Mouse (Mus musculus) forebrain, embryonic 16.5 days (tissue): ENCODE measurements around the gene Yipf2. TPM values are rescaled to one million over a fixed set of nuclear protein-coding genes. Genes with fewer than 3 reads are reported as not detected.
"Not testable (repeated sequence)": the region's sequence is repeated elsewhere in the genome, so short reads cannot be mapped to it uniquely, and the experiment has no call there.

Experiments used
- ATAC-seq: fragments of 200-750 bp; cut with Nextera tagmentation; 2 replicates; pipeline ENCODE4 v1.8.0; 2017; ENCODE audit warnings: mild to moderate bottlenecking, moderate library complexity
- H3K27ac ChIP-seq: fragments of 300-500 bp; sonication (generic); 2 replicates; pipeline ENCODE4 v1.5.1; 2014; ENCODE audit warnings: low read length, control low read depth
- H3K27me3 ChIP-seq: fragments of 300-500 bp; sonication (generic); replicated peaks from 2 replicates; pipeline ENCODE4 v1.6.1; 2014; ENCODE audit warnings: low read length; ENCODE audit not compliant: control insufficient read depth, insufficient read depth
- H3K36me3 ChIP-seq: fragments of 300-500 bp; sonication (generic); 2 replicates; pipeline ENCODE4 v1.6.1; 2014; ENCODE audit not compliant: control insufficient read depth, insufficient read depth
- H3K4me1 ChIP-seq: fragments of 300-500 bp; sonication (generic); replicated peaks from 2 replicates; pipeline ENCODE4 v1.6.1; 2014; ENCODE audit warnings: low read length; ENCODE audit not compliant: control insufficient read depth, insufficient read depth
- H3K4me2 ChIP-seq: fragments of 300-500 bp; sonication (generic); 2 replicates; pipeline ENCODE4 v1.6.1; 2014; ENCODE audit warnings: mild to moderate bottlenecking, low read length, control low read depth
- H3K4me3 ChIP-seq: fragments of 300-500 bp; sonication (generic); replicated peaks from 2 replicates; pipeline ENCODE4 v1.5.1; 2014; ENCODE audit warnings: mild to moderate bottlenecking, low read length, control low read depth
- H3K9ac ChIP-seq: fragments of 300-500 bp; sonication (generic); replicated peaks from 2 replicates; pipeline ENCODE4 v1.6.1; 2014; ENCODE audit warnings: low read depth, low read length, control low read depth
- H3K9me3 ChIP-seq: fragments of 300-500 bp; sonication (generic); 2 replicates; pipeline ENCODE4 v1.6.1; 2016; ENCODE audit warnings: low read length; ENCODE audit not compliant: control insufficient read depth
- WGBS: fragments of 180-500 bp; shearing (Covaris S2); extraction: QIAGEN DNeasy Blood & Tissue Kit; methylation state at CpG from one replicate; pipeline ENCODE4 v1.1.7; 2014; 5-methylcytosine and 5-hydroxymethylcytosine counted together
- polyA plus RNA-seq: library from polyadenylated mRNA; unstranded; fragments of >200 nt; fragmentation: Nextera tagmentation; extraction: Ambion mirVana; gene quantifications from 2 replicates; pipeline ENCODE4 v1.2.1, GENCODE M21; 2015

Gene Yipf2
- polyA plus RNA-seq, 1 experiment from 2014 or later, result 24.8 TPM

DNA sequence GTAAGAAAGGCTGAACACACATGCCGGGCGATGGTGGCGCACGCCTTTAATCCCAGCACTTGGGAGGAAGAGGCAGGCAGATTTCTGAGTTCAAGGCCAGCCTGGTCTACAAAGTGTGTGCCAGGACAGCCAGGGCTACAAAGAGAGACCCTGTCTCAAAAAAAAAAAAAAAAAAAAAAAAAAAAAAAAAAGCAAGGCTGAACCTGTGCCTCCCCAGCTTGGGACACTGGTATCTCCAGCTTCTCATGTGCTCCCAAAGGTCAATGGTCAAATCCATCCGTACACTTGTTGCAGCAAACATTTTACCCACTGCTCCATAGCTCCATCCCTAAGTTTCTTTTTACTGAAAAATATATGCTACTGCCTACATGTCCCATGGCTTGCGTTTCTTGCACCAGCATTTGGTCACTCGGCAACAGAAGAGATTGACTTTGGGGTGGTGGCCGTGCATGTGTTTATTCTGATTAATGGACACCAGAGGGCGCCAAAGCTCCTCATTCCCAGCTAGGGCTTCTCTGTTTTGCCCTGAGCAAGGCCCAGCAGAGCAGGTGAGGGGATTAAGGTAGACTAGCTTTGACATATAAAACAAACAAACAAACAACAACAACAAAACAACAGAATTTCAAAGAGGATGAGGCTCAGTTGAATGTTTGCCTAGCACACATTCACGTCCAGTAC, 9.2 kb upstream of the Yipf2 start:
- WGBS, result 48% methylated on average over 10 of the region's 10 CpGs
- H3K4me1 ChIP-seq, result 0 out of 2 replicates have a peak, but pooled peaks cover 2% of the 10 kb centered on the region
- no peak overlapping the region for H3K9ac ChIP-seq
- H3K4me3 ChIP-seq, result no peak overlapping the region
- no peak overlapping the region for H3K27ac ChIP-seq
- no peaks in the 10 kb centered on the region for H3K36me3 ChIP-seq
- H3K9me3 ChIP-seq, result no peaks in the 10 kb centered on the region
- H3K4me2 ChIP-seq, result no peak overlapping the region
- H3K27me3 ChIP-seq, result no peaks in the 10 kb centered on the region
- ATAC-seq, result peak; percentile 80; the same call in 1 of the 2 replicates

DNA sequence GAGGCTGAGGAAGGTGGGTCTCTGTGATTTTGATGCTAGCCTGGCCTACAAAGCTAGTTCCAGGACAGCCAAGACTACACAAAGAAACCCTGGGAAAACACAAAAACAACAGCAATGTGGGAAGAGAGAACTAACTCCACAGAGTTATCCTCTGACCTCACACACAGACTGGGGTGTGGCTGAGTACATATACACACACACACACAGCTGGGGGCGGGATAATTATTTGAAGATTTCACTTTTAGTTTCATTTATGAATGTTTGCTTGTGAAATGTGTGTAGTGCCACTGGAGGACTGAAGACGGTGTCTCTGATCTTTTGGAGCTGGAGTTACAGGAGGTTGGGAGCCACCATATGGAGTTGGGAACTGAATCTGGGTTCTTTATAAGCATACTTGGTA, 8.4 kb upstream of the Yipf2 start:
- H3K36me3 ChIP-seq, result peaks cover 1% of the 10 kb centered on the region; the same call in 1 of the 2 replicates
- no peaks in the 10 kb centered on the region for H3K9me3 ChIP-seq
- H3K4me2 ChIP-seq, result no peak overlapping the region
- no peak overlapping the region for H3K27ac ChIP-seq
- ATAC-seq, result no peak
- H3K27me3 ChIP-seq, result no peaks in the 10 kb centered on the region
- 0 out of 2 replicates have a peak, but pooled peaks cover 2% of the 10 kb centered on the region for H3K4me1 ChIP-seq
- no peak overlapping the region for H3K4me3 ChIP-seq
- no peak overlapping the region for H3K9ac ChIP-seq
- 90% methylated on average over 2 of the region's 2 CpGs for WGBS

DNA sequence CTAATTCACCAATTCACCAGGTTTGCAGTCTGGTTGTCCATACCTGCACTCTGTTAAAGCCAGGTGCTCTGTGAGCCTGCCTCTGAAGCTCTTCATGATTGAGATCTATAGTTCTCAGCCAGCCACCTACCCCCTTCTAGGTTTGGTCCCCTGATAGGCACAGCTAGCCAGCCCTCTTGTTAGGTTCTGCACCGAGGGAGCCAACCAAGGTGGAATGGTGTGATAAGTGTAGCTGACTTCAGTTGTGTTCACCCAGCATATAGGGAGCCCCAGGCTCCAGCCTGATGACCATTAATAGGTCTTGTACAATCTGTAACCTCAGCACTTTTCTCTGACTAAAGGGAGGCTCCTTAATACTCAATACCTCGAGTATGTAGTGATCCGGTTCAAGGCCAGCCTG, 7.6 kb upstream of the Yipf2 start:
- no peaks in the 10 kb centered on the region for H3K9me3 ChIP-seq
- H3K27me3 ChIP-seq, result no peaks in the 10 kb centered on the region
- 75% methylated on average over 3 of the region's 3 CpGs for WGBS
- H3K4me3 ChIP-seq, result no peak overlapping the region
- no peak overlapping the region for H3K9ac ChIP-seq
- no peak overlapping the region for H3K4me2 ChIP-seq
- peaks cover 2% of the 10 kb centered on the region; the same call in 1 of the 2 replicates for H3K4me1 ChIP-seq
- ATAC-seq, result no peak
- peaks cover 3% of the 10 kb centered on the region; the same call in 1 of the 2 replicates for H3K36me3 ChIP-seq
- no peak overlapping the region for H3K27ac ChIP-seq

DNA sequence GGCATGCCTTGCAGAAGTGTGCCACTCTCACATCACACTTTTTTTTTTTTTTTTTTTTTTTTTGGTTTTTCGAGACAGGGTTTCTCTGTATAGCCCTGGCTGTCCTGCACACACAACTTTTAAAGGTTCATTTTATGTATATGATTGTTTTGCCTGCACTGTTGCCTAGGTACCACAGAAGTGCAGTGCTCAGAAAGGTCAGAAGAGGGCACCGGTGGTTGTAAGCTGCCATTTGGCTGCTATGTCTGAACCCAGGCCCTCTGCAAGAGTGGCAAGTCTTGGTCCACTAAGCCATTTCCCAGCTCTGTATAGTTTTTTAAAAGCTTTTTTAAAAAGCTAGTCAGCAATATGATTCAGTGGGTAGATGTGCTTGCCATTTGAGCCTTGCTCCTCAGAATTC, 5.6 kb upstream of the Yipf2 start:
- no peak overlapping the region for H3K4me3 ChIP-seq
- H3K27ac ChIP-seq, result no peak overlapping the region
- H3K9ac ChIP-seq, result no peak overlapping the region
- H3K4me1 ChIP-seq, result peaks cover 20% of the 10 kb centered on the region
- peaks cover 3% of the 10 kb centered on the region; the same call in 1 of the 2 replicates for H3K36me3 ChIP-seq
- ATAC-seq, result no peak
- WGBS, result 42% methylated on average over 2 of the region's 2 CpGs
- no peaks in the 10 kb centered on the region for H3K9me3 ChIP-seq
- no peaks in the 10 kb centered on the region for H3K27me3 ChIP-seq
- no peak overlapping the region for H3K4me2 ChIP-seq

DNA sequence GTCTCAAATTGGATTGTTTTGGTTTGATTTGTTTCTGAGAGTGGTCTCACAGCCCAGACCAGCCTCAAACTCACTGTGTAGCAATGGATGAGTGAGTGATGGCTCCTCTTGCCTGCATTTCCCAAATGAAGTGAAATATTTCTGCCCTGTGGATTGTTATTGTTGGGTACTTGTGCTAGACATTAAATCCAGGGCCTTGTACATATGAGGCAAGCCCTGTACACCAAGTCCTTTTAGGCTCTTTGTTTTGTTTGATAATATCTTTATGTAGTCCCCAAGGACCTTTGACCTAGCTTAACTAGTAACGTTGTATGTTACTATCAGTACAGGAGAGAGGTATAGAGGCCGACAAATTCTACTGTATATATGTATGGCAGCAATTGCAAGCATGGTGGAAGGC, 2.2 kb upstream of the Yipf2 start:
- no peak for ATAC-seq
- no peaks in the 10 kb centered on the region for H3K9me3 ChIP-seq
- H3K9ac ChIP-seq, result no peak overlapping the region
- H3K27ac ChIP-seq, result no peak overlapping the region
- no peak overlapping the region for H3K4me3 ChIP-seq
- peaks cover 28% of the 10 kb centered on the region for H3K4me1 ChIP-seq
- H3K36me3 ChIP-seq, result peaks cover 6% of the 10 kb centered on the region
- no peak overlapping the region for H3K4me2 ChIP-seq
- no peaks in the 10 kb centered on the region for H3K27me3 ChIP-seq
- 88% methylated on average over 2 of the region's 2 CpGs for WGBS

DNA sequence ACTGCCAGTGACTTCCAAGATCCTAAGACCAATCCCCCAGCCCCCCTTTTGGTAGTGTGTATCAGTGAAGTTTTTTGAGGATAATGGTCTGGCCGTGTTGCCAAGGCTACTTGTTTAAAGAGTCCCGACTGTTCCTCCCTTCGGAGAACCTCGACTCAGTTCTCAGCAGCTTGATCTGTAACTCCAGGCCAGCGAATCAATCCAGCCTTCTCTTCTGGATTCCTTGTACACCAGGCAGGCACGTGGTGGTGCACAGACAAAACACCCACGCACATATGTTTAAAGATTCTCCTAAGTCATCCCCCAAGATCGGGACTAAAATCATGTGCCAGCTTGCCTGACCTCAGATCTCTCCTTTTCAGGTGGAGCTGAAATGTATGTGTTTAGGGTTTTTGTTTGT, 1.7 kb upstream of the Yipf2 start:
- H3K36me3 ChIP-seq, H3K9ac ChIP-seq, H3K27ac ChIP-seq, H3K9me3 ChIP-seq, H3K27me3 ChIP-seq, ATAC-seq: not testable (repeated sequence)
- Histone ChIP-seq H3K4me1 (peaks cover 28% of the 10 kb centered on the region), H3K4me2 (peak overlapping the region; percentile 97), H3K4me3 (peak overlapping the region; percentile 97)
- 90% methylated on average over 8 of the region's 8 CpGs for WGBS

DNA sequence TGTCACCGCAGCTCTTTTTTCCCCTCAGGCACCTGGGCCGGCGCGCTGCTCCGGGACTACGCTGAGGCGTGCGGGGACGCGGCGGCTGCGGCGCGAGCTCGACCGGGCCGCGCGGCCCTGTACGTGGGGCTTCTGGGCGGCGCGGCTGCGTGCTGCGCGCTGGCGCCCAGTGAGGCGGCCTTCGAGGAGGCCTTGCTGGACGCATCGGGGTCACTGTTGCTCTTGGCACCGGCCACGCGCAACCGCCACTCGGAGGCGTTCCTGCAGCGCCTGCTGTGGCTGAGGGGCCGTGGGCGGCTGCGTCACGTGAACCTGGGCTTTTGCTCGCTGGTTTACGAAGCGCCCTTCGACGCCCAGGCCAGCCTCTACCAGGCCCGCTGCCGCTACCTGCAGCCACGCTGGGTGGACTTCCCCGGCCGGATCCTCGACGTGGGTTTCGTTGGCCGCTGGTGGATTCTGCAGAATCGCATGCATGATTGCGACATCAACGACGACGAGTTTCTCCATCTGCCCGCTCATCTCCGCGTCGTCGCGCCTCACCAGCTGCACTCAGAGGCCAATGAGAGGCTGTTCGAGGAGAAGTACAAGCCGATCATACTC, 594 bp upstream of the Yipf2 start:
- under 1% methylated on average over 59 of the region's 69 CpGs for whole genome bisulfite sequencing
- H3K9ac ChIP-seq, result peak overlapping the region; percentile 85
- peaks cover 28% of the 10 kb centered on the region for H3K4me1 ChIP-seq
- H3K4me2 ChIP-seq, result peak overlapping the region; percentile 97
- H3K4me3 ChIP-seq, result peak overlapping the region; percentile 97
- H3K27me3 ChIP-seq, result no peaks in the 10 kb centered on the region
- peak; percentile 58 for ATAC-seq
- H3K36me3 ChIP-seq, result peaks cover 14% of the 10 kb centered on the region
- no peaks in the 10 kb centered on the region for H3K9me3 ChIP-seq
- H3K27ac ChIP-seq, result peak overlapping the region; percentile 90

DNA sequence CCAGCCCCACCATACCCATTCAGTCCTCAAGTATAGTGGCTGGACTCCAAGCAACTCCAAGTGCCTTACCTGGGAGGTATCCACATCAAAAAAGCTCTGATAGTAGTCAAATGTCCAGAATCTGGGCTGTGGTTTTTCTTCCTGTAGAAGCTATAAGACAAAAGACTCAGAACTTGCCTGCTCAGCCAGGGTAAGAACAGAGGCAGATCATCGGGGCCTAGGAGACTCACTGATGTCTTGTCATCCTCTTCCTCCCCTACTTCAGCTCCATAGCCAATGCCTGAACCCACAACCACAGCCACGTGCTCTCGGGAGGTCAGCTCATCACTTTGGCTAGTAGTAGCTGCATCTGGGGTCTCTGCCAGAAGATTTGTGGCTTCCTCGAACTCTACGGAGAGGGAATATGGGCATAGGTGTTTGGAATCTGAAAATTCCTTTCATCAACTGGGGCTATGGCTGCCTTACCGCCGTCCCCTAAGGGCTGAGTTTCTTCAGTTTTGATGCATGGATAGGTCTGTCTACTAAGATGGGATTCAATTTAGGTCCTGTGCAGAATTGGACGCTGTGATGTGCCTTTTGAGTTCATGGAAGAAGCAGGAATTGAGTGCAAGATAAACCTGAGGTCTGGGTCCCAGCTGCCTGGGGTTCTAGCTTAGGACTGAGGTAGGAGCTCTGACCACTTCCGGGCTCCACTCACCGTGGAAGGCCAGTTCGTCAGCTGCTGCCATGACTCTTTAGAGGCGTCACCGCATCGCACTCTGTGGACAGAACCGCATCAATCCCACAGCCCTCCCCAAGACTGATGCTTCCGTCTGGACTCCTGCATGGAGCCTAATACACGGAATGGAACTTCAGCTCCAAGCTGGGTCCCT, 561 bp downstream of the Yipf2 start:
- Histone ChIP-seq H3K9me3 (no peaks in the 10 kb centered on the region), H3K4me3 (peak overlapping the region; percentile 97), H3K9ac (peak overlapping the region; percentile 65), H3K27ac (peak overlapping the region; percentile 76), H3K36me3 (peaks cover 16% of the 10 kb centered on the region), H3K4me2 (peak overlapping the region; percentile 94), H3K4me1 (peaks cover 28% of the 10 kb centered on the region), H3K27me3 (no peaks in the 10 kb centered on the region)
- 21% methylated on average over 17 of the region's 17 CpGs for WGBS
- ATAC-seq, result no peak; the same call in 1 of the 2 replicates
